Mouse (Mus musculus) hindbrain, embryonic 15.5 days (tissue): ENCODE data around the gene Them7. TPM values are rescaled to one million over a fixed set of nuclear protein-coding genes. Genes with fewer than 3 reads are reported as not detected.

Source experiments
- ATAC-seq: fragments of 200-750 bp; cut with Nextera tagmentation; 2 replicates; pipeline ENCODE4 v1.8.0; 2017; ENCODE audit warnings: low read depth, moderate number of reproducible peaks, moderate TSS enrichment; ENCODE audit not compliant: low FRiP score
- H3K27ac ChIP-seq: fragments of 300-500 bp; sonication (generic); replicated peaks from 2 replicates; pipeline ENCODE4 v1.5.1; 2015; ENCODE audit warnings: mild to moderate bottlenecking, inconsistent platforms
- H3K27me3 ChIP-seq: fragments of 300-500 bp; sonication (generic); 2 replicates; pipeline ENCODE4 v1.6.1; 2015; ENCODE audit warnings: control low read depth, inconsistent platforms
- H3K36me3 ChIP-seq: fragments of 300-500 bp; sonication (generic); 2 replicates; pipeline ENCODE4 v1.6.1; 2015; ENCODE audit warnings: control low read depth, inconsistent platforms
- H3K4me1 ChIP-seq: fragments of 300-500 bp; sonication (generic); replicated peaks from 2 replicates; pipeline ENCODE4 v1.6.1; 2015; ENCODE audit warnings: control low read depth, inconsistent platforms
- H3K4me2 ChIP-seq: fragments of 300-500 bp; sonication (generic); 2 replicates; pipeline ENCODE4 v1.6.1; 2015; ENCODE audit warnings: moderate library complexity, mild to moderate bottlenecking, inconsistent platforms
- H3K4me3 ChIP-seq: fragments of 300-500 bp; sonication (generic); 2 replicates; pipeline ENCODE4 v1.5.1; 2015; ENCODE audit warnings: mild to moderate bottlenecking, inconsistent platforms
- H3K9ac ChIP-seq: fragments of 300-500 bp; sonication (generic); 2 replicates; pipeline ENCODE4 v1.6.1; 2015; ENCODE audit warnings: inconsistent platforms
- H3K9me3 ChIP-seq: fragments of 300-500 bp; sonication (generic); 2 replicates; pipeline ENCODE4 v1.6.1; 2016; ENCODE audit warnings: control low read depth, inconsistent platforms
- WGBS: fragments of 180-500 bp; shearing (Covaris S2); methylation state at CpG from one replicate; pipeline ENCODE4 v1.1.7; 2015; 5-methylcytosine and 5-hydroxymethylcytosine counted together
- polyA plus RNA-seq: library from polyadenylated mRNA; unstranded; fragments of >200 nt; fragmentation: Nextera tagmentation; extraction: Ambion mirVana; gene quantifications from 2 replicates; pipeline ENCODE4 v1.2.1, GENCODE M21; 2015

The Them7 gene
- polyA plus RNA-seq, 1 experiment from 2014 or later = 0.09 TPM

DNA sequence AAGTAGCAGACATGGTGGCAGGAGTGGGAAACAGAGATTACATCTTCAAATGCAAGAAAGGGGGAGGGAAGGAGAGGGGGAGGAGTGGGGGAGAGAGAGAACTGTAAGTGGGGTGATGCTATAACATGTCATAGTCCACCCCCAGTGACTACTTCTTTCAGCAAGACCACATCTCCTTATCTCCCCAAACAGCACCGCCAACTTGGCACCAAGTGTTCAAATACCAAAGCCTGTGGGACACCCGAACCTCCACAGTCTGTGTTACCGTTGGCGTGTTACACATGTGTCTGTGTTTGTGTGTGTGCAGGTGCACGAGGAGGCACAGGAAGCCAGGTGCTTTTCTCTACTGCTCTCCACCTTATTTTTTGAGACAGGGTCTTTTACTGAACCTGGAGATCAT is 4.9 kb upstream of the Them7 start:
- no peak overlapping the region for H3K4me3 ChIP-seq
- H3K27ac ChIP-seq = no peak overlapping the region
- H3K9me3 ChIP-seq = no peaks in the 10 kb centered on the region
- H3K27me3 ChIP-seq = peaks cover 8% of the 10 kb centered on the region
- H3K9ac ChIP-seq = no peak overlapping the region
- 89% methylated on average over 5 of the region's 5 CpGs for whole genome bisulfite sequencing
- no peak overlapping the region for H3K4me2 ChIP-seq
- H3K36me3 ChIP-seq = no peaks in the 10 kb centered on the region
- no peak for ATAC-seq
- peaks cover 3% of the 10 kb centered on the region; the same call in 1 of the 2 replicates for H3K4me1 ChIP-seq

DNA sequence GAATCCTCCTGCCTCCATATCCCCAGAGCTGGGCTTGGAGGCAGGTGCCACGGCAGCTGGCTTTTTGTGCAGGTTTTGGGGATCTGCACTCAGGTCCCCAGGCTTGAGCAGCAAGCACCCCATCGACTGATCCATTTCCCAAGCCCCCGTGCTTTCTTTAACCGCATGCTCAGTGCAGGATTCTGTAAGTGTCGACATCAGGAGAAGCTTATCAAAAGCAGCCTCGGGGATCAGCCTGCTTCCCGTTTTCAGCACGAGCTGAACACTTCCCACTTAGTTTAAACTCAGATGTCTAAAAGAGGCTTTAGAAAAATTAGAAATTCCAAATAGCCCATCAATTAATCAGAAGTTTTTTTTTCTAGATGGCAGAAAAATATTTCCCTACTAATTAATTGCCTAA is 4.5 kb upstream of the Them7 start:
- Histone ChIP-seq H3K27ac (no peak overlapping the region), H3K4me3 (no peak overlapping the region), H3K4me2 (no peak overlapping the region), H3K9ac (no peak overlapping the region), H3K9me3 (no peaks in the 10 kb centered on the region), H3K36me3 (no peaks in the 10 kb centered on the region), H3K27me3 (peaks cover 13% of the 10 kb centered on the region), H3K4me1 (peaks cover 7% of the 10 kb centered on the region)
- ATAC-seq = no peak
- WGBS = 72% methylated on average over 8 of the region's 8 CpGs

DNA sequence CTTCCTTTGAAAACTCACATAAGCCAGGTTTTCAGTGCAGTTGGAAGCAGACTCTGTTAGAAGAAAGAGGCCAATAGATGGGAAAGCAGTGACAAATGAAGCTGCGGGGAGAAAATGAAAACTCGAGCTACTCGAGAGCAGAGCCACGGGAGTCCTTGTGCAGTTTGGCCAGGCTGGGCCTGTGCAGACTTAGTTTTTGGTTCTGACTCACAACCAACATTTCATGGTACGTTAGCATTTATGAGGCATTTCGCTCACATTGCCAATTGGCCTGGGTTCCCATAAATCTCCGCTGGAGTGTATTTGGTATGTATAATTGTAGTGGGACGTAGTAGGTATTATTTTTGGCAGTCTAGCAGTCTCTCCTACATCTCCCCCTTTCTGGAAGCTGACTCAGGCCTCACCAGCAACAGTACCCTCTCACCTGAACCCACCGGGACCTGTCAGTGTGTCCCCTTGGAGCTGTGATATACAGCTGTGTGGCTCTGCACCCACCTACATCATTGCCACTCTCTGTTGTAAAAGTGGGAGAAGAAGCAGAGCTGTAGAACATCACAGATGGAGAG is 3.3 kb upstream of the Them7 start:
- Histone ChIP-seq H3K4me2 (no peak overlapping the region), H3K27ac (no peak overlapping the region), H3K4me3 (no peak overlapping the region), H3K4me1 (peaks cover 9% of the 10 kb centered on the region), H3K27me3 (peaks cover 17% of the 10 kb centered on the region), H3K9me3 (no peaks in the 10 kb centered on the region), H3K9ac (no peak overlapping the region), H3K36me3 (no peaks in the 10 kb centered on the region)
- WGBS = 59% methylated on average over 9 of the region's 9 CpGs
- ATAC-seq = peak; percentile 38; the same call in 1 of the 2 replicates

DNA sequence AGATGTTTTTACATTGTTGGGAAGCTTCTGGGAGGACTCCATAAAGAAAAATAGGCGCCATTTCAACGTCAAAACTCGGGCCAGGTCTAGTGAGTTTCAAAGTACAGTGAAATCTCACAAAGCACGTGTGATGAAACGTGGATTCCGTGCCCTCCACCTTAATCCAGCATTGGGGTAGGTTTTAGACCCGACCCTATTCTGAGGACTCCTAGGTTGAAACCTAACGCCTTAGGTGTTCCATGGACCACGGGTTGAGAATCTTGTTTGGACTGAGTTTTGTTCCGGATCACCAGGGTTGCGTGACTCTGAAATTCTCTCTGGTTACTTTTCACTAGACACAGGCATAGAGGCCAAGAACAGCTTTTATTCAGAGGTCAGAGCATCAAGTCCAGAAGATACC is 514 bp upstream of the Them7 start:
- Histone ChIP-seq H3K36me3 (no peaks in the 10 kb centered on the region), H3K4me3 (no peak overlapping the region), H3K4me2 (no peak overlapping the region), H3K9me3 (no peaks in the 10 kb centered on the region), H3K27me3 (peaks cover 26% of the 10 kb centered on the region), H3K27ac (no peak overlapping the region), H3K9ac (no peak overlapping the region), H3K4me1 (peaks cover 9% of the 10 kb centered on the region)
- WGBS = 92% methylated on average over 11 of the region's 11 CpGs
- ATAC-seq = no peak

DNA sequence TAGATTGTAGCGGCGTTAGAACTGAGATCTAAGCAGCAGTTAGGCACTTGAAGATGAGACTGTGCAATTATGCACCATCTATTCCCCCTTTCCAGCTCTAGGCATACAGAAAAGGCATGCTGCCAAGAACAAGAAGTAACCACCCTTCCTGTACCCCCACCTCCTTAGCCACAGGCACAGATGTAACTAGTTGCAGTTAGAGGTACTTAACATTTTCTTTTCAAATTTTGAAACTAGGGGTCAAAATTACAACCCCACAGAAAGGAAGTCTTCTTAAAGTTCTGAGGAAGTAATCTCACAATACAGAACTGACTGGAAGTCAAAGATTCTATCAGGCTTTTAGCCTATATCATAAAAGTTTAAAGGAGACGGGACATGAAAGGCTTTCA is 861 bp downstream of the Them7 start:
- no peaks in the 10 kb centered on the region for H3K9me3 ChIP-seq
- peaks cover 30% of the 10 kb centered on the region for H3K27me3 ChIP-seq
- ATAC-seq = no peak
- 64% methylated on average over 3 of the region's 3 CpGs for WGBS
- H3K4me3 ChIP-seq = no peak overlapping the region
- H3K36me3 ChIP-seq = no peaks in the 10 kb centered on the region
- H3K4me2 ChIP-seq = no peak overlapping the region
- H3K4me1 ChIP-seq = peaks cover 9% of the 10 kb centered on the region
- no peak overlapping the region for H3K27ac ChIP-seq
- no peak overlapping the region for H3K9ac ChIP-seq

DNA sequence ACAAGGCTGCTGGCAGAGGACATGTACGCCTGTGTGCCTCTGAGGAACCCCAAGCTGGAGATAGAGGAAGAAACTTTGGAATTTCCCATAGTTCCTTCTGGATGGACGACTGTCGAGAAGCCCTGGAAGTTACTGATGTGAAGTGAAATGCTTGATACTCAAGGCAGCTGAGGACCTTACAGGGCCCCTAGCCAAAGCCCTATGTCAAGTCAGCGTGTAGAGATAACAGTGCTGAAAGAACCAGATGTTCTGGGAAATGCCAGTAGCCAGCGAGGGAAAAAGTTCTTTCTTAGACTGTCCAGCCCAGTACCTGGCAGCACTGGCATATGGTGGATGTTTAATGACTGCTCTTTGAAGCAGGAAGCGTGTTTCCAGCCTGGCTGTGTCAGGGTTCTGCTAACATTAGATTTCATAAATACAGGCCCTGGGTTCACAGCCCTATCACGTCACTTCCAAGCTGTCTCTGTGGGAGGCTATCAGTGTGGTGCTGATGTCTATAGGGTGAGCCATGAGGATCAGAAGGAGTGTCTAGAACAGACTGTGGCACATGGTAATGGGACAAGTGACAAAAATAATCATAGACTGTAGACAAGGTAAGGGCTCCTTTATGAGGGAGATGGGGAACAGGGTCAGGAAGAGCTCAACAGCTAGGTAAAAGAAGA is 2.3 kb downstream of the Them7 start:
- no peak overlapping the region for H3K4me3 ChIP-seq
- 68% methylated on average over 7 of the region's 7 CpGs for WGBS
- H3K9ac ChIP-seq = no peak overlapping the region
- peaks cover 30% of the 10 kb centered on the region for H3K27me3 ChIP-seq
- no peaks in the 10 kb centered on the region for H3K36me3 ChIP-seq
- no peak for ATAC-seq
- no peak overlapping the region for H3K27ac ChIP-seq
- H3K4me2 ChIP-seq = no peak overlapping the region
- peaks cover 9% of the 10 kb centered on the region for H3K4me1 ChIP-seq
- no peaks in the 10 kb centered on the region for H3K9me3 ChIP-seq

DNA sequence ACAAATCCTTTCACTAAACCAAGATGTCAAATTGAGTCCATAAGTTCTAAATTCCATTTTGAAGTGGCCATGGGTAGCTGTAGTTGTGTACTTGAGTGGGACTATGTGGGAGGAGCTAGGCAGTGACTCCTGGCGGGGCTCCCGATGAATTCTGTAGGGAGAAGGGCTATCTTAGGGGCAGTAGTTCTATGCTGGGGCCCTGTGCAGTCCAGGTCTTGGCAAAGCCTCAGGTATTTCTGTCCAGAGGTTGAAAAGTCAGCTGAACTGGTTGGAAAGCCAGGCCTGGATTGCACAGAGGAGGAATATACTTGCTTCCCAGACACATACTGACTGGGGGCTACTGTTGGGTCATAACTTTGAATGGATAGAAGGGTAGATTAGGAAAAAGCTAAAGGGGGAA is 4.3 kb downstream of the Them7 start:
- WGBS = 78% methylated on average over 2 of the region's 2 CpGs
- H3K9me3 ChIP-seq = no peaks in the 10 kb centered on the region
- peaks cover 9% of the 10 kb centered on the region for H3K4me1 ChIP-seq
- H3K9ac ChIP-seq = no peak overlapping the region
- no peak overlapping the region for H3K4me2 ChIP-seq
- H3K36me3 ChIP-seq = no peaks in the 10 kb centered on the region
- peaks cover 27% of the 10 kb centered on the region for H3K27me3 ChIP-seq
- H3K4me3 ChIP-seq = no peak overlapping the region
- ATAC-seq = no peak
- H3K27ac ChIP-seq = no peak overlapping the region

DNA sequence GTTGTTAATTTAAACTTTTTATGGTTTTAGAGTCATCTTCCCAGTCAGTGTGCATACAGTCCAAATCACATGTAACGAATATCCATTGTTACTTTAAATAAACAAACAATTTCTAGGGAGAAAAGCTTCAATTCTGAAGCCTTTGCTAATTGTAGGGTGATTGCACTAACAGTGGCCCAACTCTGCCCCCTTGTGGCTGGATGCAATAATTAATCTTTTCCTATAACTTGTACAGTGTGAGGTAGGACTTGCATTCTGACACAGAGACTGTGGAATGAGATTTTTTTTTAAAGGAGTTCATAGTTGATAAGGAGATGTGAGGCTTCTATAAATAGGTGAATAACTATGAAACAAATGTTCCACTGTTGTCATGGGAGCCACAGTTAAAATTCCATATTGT is 6.2 kb downstream of the Them7 start:
- H3K27me3 ChIP-seq = peaks cover 12% of the 10 kb centered on the region; the same call in 1 of the 2 replicates
- 0% methylated on average over 1 of the region's 1 CpGs for WGBS
- ATAC-seq = peak; percentile 82

DNA sequence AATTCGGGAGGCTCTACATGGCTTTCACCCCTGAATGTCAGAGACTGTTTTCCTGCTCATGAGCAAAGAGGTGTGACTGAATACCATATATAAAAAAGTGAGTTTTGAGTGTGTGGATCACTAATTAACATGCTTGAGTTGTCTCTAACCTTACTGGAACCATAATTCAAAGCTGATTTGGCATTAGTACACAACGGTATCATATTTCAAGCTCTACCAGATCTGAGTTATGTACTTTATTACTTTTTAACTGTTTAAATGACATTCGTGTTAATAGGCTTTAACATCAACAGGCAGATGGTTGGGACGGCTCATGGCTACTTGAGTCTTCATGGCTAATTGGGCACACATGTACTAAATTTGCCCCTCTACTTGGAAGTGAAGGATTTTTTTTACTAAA is 8.3 kb downstream of the Them7 start:
- no peak overlapping the region for H3K4me2 ChIP-seq
- ATAC-seq = no peak
- no peaks in the 10 kb centered on the region for H3K4me1 ChIP-seq
- no peak overlapping the region for H3K4me3 ChIP-seq
- H3K27me3 ChIP-seq = peaks cover 4% of the 10 kb centered on the region; the same call in 1 of the 2 replicates
- no peak overlapping the region for H3K27ac ChIP-seq
- WGBS = 70% methylated on average over 4 of the region's 4 CpGs
- H3K9me3 ChIP-seq = no peaks in the 10 kb centered on the region
- H3K36me3 ChIP-seq = no peaks in the 10 kb centered on the region
- no peak overlapping the region for H3K9ac ChIP-seq

More for the DNA sequence above, 6.2 kb downstream of the Them7 start:
- no peak overlapping the region for H3K4me3 ChIP-seq
- no peaks in the 10 kb centered on the region for H3K9me3 ChIP-seq
- no peak overlapping the region for H3K27ac ChIP-seq
- no peaks in the 10 kb centered on the region for H3K36me3 ChIP-seq
- no peaks in the 10 kb centered on the region for H3K4me1 ChIP-seq
- no peak overlapping the region for H3K4me2 ChIP-seq
- H3K9ac ChIP-seq = no peak overlapping the region

DNA sequence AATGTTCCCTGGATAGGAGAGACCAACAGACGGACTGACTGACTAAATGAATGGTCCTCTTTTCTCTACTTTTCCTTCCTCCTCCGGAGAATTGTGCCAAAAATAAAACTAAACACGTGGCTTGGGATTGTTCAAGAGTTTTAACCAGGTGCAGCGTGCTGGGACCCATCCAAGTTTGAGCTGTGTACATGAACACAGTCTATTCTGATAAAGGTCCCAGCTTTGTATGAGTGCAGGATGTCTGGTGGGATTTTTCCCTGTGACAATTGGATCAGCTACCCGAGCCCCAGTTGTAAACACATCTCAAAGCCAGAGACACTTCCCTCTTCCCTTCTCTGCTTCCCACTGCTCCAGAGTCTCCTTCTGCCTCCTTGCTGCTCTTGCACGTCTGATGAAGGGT is 10.2 kb downstream of the Them7 start:
- H3K9me3 ChIP-seq = no peaks in the 10 kb centered on the region
- no peak overlapping the region for H3K27ac ChIP-seq
- no peak overlapping the region for H3K9ac ChIP-seq
- H3K4me1 ChIP-seq = no peaks in the 10 kb centered on the region
- ATAC-seq = no peak
- 73% methylated on average over 6 of the region's 6 CpGs for WGBS
- H3K4me3 ChIP-seq = no peak overlapping the region
- H3K4me2 ChIP-seq = no peak overlapping the region
- H3K27me3 ChIP-seq = 0 out of 2 replicates have a peak, but pooled peaks cover 4% of the 10 kb centered on the region
- no peaks in the 10 kb centered on the region for H3K36me3 ChIP-seq

DNA sequence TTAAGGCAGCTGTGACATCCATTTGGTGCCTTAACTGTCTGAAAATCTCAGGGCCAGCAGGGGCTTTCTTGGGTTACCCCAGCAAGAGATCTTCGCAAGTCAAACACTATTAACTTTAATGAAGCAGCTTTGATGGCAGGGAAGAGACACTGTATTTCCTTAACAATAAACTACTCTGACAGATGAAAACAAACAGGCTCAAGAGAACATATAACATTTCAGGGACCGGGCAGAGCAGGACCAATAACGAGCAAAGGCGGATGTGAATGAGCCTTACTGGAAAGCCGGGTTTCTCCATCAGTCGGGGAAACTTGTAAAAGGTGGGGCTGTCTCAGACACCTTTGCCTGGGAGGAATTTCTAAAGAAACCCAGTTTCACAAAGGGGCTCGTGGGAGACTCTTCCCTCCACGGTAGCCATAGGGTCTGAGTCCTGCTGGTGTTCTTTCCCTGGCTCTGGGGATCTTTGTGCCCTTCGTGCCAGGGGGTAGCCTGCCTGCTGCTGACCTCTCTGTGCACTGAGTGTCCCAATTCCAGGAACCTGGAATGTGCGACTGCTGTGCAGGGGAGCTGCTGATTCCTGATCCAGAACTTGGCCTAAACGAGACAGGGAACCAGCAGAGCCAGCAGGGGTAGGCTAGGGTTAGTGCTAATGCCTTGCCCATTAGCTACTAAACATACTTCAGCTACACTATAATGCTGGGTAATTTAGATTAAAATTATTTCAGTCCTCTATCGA is 11.4 kb downstream of the Them7 start:
- Histone ChIP-seq H3K9me3 (no peaks in the 10 kb centered on the region), H3K9ac (no peak overlapping the region), H3K4me2 (no peak overlapping the region), H3K4me3 (no peak overlapping the region), H3K4me1 (no peaks in the 10 kb centered on the region), H3K36me3 (no peaks in the 10 kb centered on the region), H3K27me3 (no peaks in the 10 kb centered on the region), H3K27ac (no peak overlapping the region)
- no peak for ATAC-seq
- 59% methylated on average over 12 of the region's 12 CpGs for WGBS

DNA sequence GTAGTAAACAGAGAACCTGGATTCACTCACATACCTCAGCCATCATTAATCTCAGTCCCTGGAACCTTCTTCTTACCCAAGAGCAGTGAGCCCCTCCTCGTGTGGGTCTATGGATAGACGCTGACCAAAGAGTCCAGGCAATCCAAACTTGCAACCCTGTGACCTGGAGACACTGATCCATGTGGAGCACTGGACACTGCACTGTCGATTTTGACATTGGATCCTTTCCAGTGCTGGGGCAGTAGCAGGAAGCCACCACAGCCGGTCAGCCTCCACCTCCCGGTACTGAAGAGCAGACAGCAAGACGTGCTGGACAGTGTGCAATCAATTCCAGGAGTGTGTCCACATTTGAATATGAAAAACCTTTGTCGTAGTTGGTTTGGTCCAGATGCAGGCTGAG is 13.3 kb downstream of the Them7 start:
- WGBS = 58% methylated on average over 7 of the region's 7 CpGs

More for the DNA sequence above, 13.3 kb downstream of the Them7 start:
- Histone ChIP-seq H3K4me2 (no peak overlapping the region), H3K36me3 (no peaks in the 10 kb centered on the region), H3K27me3 (no peaks in the 10 kb centered on the region), H3K4me3 (no peak overlapping the region), H3K9ac (no peak overlapping the region), H3K27ac (no peak overlapping the region), H3K9me3 (no peaks in the 10 kb centered on the region), H3K4me1 (no peaks in the 10 kb centered on the region)
- no peak for ATAC-seq
